Mouse (Mus musculus) heart, adult 2 months (tissue): Measurements from ENCODE around the gene Gde1. TPM values are rescaled to one million over a fixed set of nuclear protein-coding genes. Genes with fewer than 3 reads are reported as not detected.

ENCODE experiments used
- DNase-seq, 2 experiments: peaks; one replicate each; pipeline ENCODE4 v3.0.0; 2021
- H3K27ac ChIP-seq: fragments of 200-600 bp; 2 replicates; pipeline ENCODE4 v1.8.1; 2022
- H3K27me3 ChIP-seq: fragments of 200-500 bp; 2 replicates; pipeline ENCODE4 v1.6.1; 2012; ENCODE audit warnings: mild to moderate bottlenecking, low read length, inconsistent platforms, mixed read lengths; ENCODE audit not compliant: control insufficient read depth, insufficient read depth
- H3K36me3 ChIP-seq: fragments of 200-500 bp; 2 replicates; pipeline ENCODE4 v1.6.1; 2012; ENCODE audit warnings: low read length, inconsistent platforms; ENCODE audit not compliant: control insufficient read depth, insufficient read depth
- H3K4me1 ChIP-seq: fragments of 200-500 bp; 2 replicates; pipeline ENCODE4 v1.6.1; 2011; ENCODE audit warnings: low read length; ENCODE audit not compliant: control insufficient read depth, insufficient read depth
- H3K4me3 ChIP-seq: fragments of 200-600 bp; 2 replicates; pipeline ENCODE4 v1.8.1; 2022
- H3K79me2 ChIP-seq: fragments of 200-500 bp; replicated peaks from 2 replicates; pipeline ENCODE4 v1.6.1; 2012; ENCODE audit warnings: mild to moderate bottlenecking, inconsistent platforms, low read length, moderate library complexity, mixed read lengths; ENCODE audit not compliant: control insufficient read depth, insufficient read depth
- H3K9ac ChIP-seq: fragments of 200-500 bp; 2 replicates; pipeline ENCODE4 v1.6.1; 2012; ENCODE audit warnings: low read depth, mild to moderate bottlenecking, control low read depth, inconsistent platforms, low read length, mixed read lengths
- CTCF ChIP-seq: fragments of 200-600 bp; IDR thresholded peaks from 2 replicates; pipeline ENCODE4 v1.8.1; 2022; ENCODE audit warnings: antibody characterized with exemption, mild to moderate bottlenecking, moderate library complexity
- EP300 ChIP-seq: fragments of 200-500 bp; IDR thresholded peaks from 2 replicates; pipeline ENCODE4 v1.6.1; 2011; ENCODE audit warnings: low read depth, low read length, control low read depth; ENCODE audit not compliant: insufficient read depth
- POLR2A ChIP-seq: fragments of 200-500 bp; IDR thresholded peaks from 2 replicates; pipeline ENCODE4 v1.6.1; 2011; ENCODE audit warnings: mild to moderate bottlenecking, low read depth, low read length, control low read depth; ENCODE audit not compliant: insufficient read depth
- WGBS: fragments of 180-500 bp; shearing (Covaris S2); methylation state at CpG from one replicate; pipeline ENCODE4 v1.1.7; 2018; 5-methylcytosine and 5-hydroxymethylcytosine counted together
- intact Hi-C: fragments of 180-260 bp; cut with DNase I; formaldehyde crosslinking; loops from one replicate; pipeline ENCODE4 v1.15.1; 2025
- polyA plus RNA-seq: library from polyadenylated mRNA; depleted of rRNA; stranded (reverse); fragments of >200 nt; gene quantifications from 2 replicates; pipeline ENCODE4 v1.2.3, GENCODE M21; 2012
- total RNA-seq, 2 experiments: library from RNA; stranded (reverse); gene quantifications; 2 replicates each; pipeline ENCODE4 v1.2.3; 2021

The Gde1 gene
- total and polyA plus RNA-seq, 3 experiments, result 30.2 to 54.9 (median 34.5) TPM

GRCm38 (mm10) chr7:118728846-118729587 is 23.4 kb upstream of the Gde1 start:
- Histone ChIP-seq H3K36me3 (no peaks in the 10 kb centered on the region), H3K9ac (no peak overlapping the region), H3K27ac (no peak overlapping the region), H3K4me1 (no peaks in the 10 kb centered on the region), H3K79me2 (no peaks in the 10 kb centered on the region), H3K27me3 (no peaks in the 10 kb centered on the region), H3K4me3 (no peak overlapping the region)
- TF ChIP-seq POLR2A (no peak), EP300 (no peak), CTCF (no peak)
- no peak for DNase-seq
- 91% methylated on average over 13 of the region's 13 CpGs for WGBS
- intact Hi-C loops, result no loop called here

- H3K4me1 ChIP-seq, result no peaks in the 10 kb centered on the region
- no peaks in the 10 kb centered on the region for H3K36me3 ChIP-seq
- no peak overlapping the region for H3K4me3 ChIP-seq
- no peaks in the 10 kb centered on the region for H3K27me3 ChIP-seq
- no peak for DNase-seq
- no peak for TF ChIP-seq EP300
- no peak for TF ChIP-seq CTCF
- no peak for TF ChIP-seq POLR2A
- no peak overlapping the region for H3K27ac ChIP-seq
- no peak overlapping the region for H3K9ac ChIP-seq
- WGBS, result 85% methylated on average over 2 of the region's 2 CpGs
- intact Hi-C loops, result no loop called here
- no peaks in the 10 kb centered on the region for H3K79me2 ChIP-seq
These were observed 19.9 kb upstream of the Gde1 start for GRCm38 (mm10) chr7:118725459-118725858.

DNA sequence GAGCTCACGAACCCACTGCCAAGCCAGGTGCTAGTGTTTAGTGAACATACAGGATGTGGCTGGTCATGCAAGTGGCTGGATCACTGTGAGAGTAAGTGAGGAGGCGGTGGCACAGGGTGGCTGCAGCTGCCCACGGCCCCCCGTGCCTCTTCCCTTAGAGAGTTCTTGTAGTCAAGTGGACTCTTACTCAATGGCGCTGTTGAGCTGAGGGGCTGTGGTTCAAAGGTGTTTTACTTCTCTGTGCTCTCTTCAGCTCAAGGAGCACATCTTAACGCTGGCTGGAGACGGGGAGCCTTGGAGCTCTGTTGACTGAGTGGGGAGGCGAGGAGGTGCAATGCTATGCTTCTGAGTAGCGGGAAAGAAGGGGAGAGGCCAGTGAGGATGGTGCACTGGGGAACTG is 18.3 kb upstream of the Gde1 start:
- no peak overlapping the region for H3K27ac ChIP-seq
- H3K79me2 ChIP-seq, result no peaks in the 10 kb centered on the region
- intact Hi-C loops, result no loop called here
- H3K9ac ChIP-seq, result no peak overlapping the region
- H3K4me1 ChIP-seq, result no peaks in the 10 kb centered on the region
- 95% methylated on average over 9 of the region's 9 CpGs for WGBS
- TF ChIP-seq CTCF, result no peak
- TF ChIP-seq EP300, result no peak
- no peak for TF ChIP-seq POLR2A
- no peak for DNase-seq
- no peak overlapping the region for H3K4me3 ChIP-seq
- H3K27me3 ChIP-seq, result no peaks in the 10 kb centered on the region
- no peaks in the 10 kb centered on the region for H3K36me3 ChIP-seq

DNA sequence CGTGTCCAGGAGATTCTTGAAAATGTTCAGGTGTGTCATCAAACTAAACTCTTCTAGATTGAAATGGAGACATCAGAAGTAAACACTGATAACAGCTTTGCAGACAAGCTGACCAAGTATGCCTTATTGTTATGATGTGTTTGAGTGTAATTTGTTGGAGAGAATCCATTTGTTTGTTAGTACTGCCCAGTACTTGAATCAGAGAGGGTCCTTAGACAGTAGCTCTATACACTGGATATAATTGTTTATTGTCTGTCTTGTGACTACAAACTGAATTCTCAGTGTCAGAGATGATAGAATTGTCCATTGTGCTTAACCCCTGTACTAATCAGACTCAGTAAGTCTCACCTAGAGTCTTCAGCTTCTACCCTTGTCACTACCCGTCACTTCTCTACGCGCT is 12.5 kb upstream of the Gde1 start:
- no peaks in the 10 kb centered on the region for H3K79me2 ChIP-seq
- WGBS, result 94% methylated on average over 4 of the region's 4 CpGs
- H3K36me3 ChIP-seq, result no peaks in the 10 kb centered on the region
- H3K9ac ChIP-seq, result no peak overlapping the region
- H3K27ac ChIP-seq, result no peak overlapping the region
- no peaks in the 10 kb centered on the region for H3K4me1 ChIP-seq
- TF ChIP-seq CTCF (no peak), POLR2A (no peak), EP300 (no peak)
- intact Hi-C loops, result loop anchor here (10.0 kb wide), 1 partner anchor 603 kb away; the partner anchor contains the start of gene Rps15a
- no peak overlapping the region for H3K4me3 ChIP-seq
- H3K27me3 ChIP-seq, result no peaks in the 10 kb centered on the region
- DNase-seq, result no peak

DNA sequence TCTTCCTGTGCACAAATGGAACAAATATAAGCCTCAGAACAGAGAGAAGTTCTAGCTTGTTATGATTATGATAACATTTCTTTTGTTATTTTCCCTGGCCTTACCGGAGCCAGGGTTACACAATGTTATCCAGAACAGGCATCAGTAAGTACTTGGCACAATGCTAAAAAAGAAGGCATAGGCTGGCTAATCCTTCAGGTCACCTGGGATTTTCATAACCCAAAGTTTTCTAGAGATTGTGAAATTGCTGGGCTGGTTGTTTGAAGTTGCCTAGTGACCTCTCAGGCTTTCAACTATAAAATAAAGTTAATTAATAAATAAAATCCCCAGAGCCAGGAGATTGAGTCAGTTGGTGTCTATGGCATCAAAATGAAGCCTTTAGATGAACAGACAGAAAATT is 9.3 kb upstream of the Gde1 start:
- no peak overlapping the region for H3K9ac ChIP-seq
- no peaks in the 10 kb centered on the region for H3K79me2 ChIP-seq
- H3K4me3 ChIP-seq, result no peak overlapping the region
- 57% methylated on average over 1 of the region's 1 CpGs for WGBS
- TF ChIP-seq CTCF (no peak), POLR2A (no peak), EP300 (no peak)
- H3K36me3 ChIP-seq, result no peaks in the 10 kb centered on the region
- H3K27me3 ChIP-seq, result no peaks in the 10 kb centered on the region
- DNase-seq, result no peak
- no peak overlapping the region for H3K27ac ChIP-seq
- no peaks in the 10 kb centered on the region for H3K4me1 ChIP-seq
- intact Hi-C loops, result loop anchor here (10.0 kb wide), 1 partner anchor 600 kb away; the partner anchor contains the start of gene Rps15a
